ENCODE assay signal across 25 mouse cellular contexts in genomic region chr2:77059596-77059995, GRCm38 (mm10).
DNase-seq lines count a peak whose midpoint lies in the region; ATAC-seq lines count a peak whose summit lies in the region.
"Had no signal": no experiment of that assay in that cellular context is flagged by ENCODE, and none has a peak within 500 bp of the region (broad histone marks: within the 10 kb centered on the region; RNA-seq: fewer than 3 reads in every experiment).

No protein-coding gene starts in this region.

- H3K36me3 ChIP-seq in heart, embryonic 16.5 days (ENCODE audit: control insufficient read depth, insufficient read depth), result peaks cover 13% of the 10 kb centered on the region; the same call in 1 of the 2 replicates
- H3K36me3 ChIP-seq: forebrain, embryonic 15.5 days; limb, embryonic 12.5 days; neural tube, embryonic 15.5 days had no signal

- no peak overlapping the region for H3K4me2 ChIP-seq in heart, embryonic 16.5 days (ENCODE audit: low read depth, low read length)
- H3K4me2 ChIP-seq: forebrain, embryonic 15.5 days; limb, embryonic 12.5 days; liver, embryonic 11.5 days; neural tube, embryonic 15.5 days had no signal

- 0 out of 2 replicates have a peak, but pooled peaks have one; percentile 17 for ATAC-seq in heart, embryonic 16.5 days (replicated peaks; ENCODE audit: extremely low read depth, insufficient read depth, low FRiP score)
- ATAC-seq: forebrain, embryonic 15.5 days; intestine, postnatal 0 days; liver, postnatal 0 days; lung, postnatal 0 days; midbrain, embryonic 16.5 days had no signal

- no peak overlapping the region for H3K9ac ChIP-seq in heart, embryonic 16.5 days (ENCODE audit: low read length)
- H3K9ac ChIP-seq: forebrain, embryonic 15.5 days; limb, embryonic 12.5 days; liver, postnatal 0 days; neural tube, embryonic 15.5 days had no signal

- intact Hi-C loops in heart, postnatal 36 days (cut with DNase I), result no loop called here

- 44% methylated on average over 8 of the region's 8 CpGs for WGBS in heart, embryonic 16.5 days

- DNase-seq in heart, postnatal 36 days, result no peak
- DNase-seq in retina, postnatal 1 day, result peak; percentile 40
- no peak for DNase-seq in retina, embryonic 14.5 days (ENCODE audit: low spot score)
- DNase-seq in R1 (ENCODE audit: low read depth, low spot score), result peak; percentile 86
- no peak for DNase-seq in urinary bladder, postnatal 10 days (ENCODE audit: low spot score)
- no peak for DNase-seq in frontal cortex, postnatal 10 days (ENCODE audit: low spot score in 2 of 2)
- DNase-seq: adrenal gland, adult 2 months; B cell, adult 2 months; cerebellum, adult 18-20 months; cerebellum, postnatal 14 days; gastrocnemius, postnatal 10 days; kidney, postnatal 36 days; layer of hippocampus, postnatal 36 days; liver, postnatal 0 days had no signal

- no peak overlapping the region for H3K4me3 ChIP-seq in heart, embryonic 16.5 days (ENCODE audit: low read length)
- H3K4me3 ChIP-seq: forebrain, embryonic 15.5 days; limb, embryonic 12.5 days; neural tube, embryonic 15.5 days had no signal

- peaks cover 2% of the 10 kb centered on the region; the same call in 1 of the 2 replicates for H3K4me1 ChIP-seq in heart, embryonic 16.5 days (ENCODE audit: control insufficient read depth, insufficient read depth, low read length)
- H3K4me1 ChIP-seq: limb, embryonic 12.5 days had no signal

- no peak overlapping the region for H3K27ac ChIP-seq in heart, embryonic 16.5 days (ENCODE audit: low read length)
- H3K27ac ChIP-seq: forebrain, embryonic 15.5 days; limb, embryonic 12.5 days; macrophage; neural tube, embryonic 15.5 days; stomach, postnatal 0 days had no signal

- no peaks in the 10 kb centered on the region for H3K27me3 ChIP-seq in heart, embryonic 16.5 days (ENCODE audit: control insufficient read depth, insufficient read depth, low read length)
- H3K27me3 ChIP-seq: CH12.LX; forebrain, embryonic 15.5 days; limb, embryonic 12.5 days; neural tube, embryonic 15.5 days had no signal

- no peaks in the 10 kb centered on the region for H3K9me3 ChIP-seq in heart, embryonic 16.5 days (replicated peaks; ENCODE audit: control insufficient read depth, low read length)
- H3K9me3 ChIP-seq: forebrain, embryonic 15.5 days; limb, embryonic 12.5 days; neural tube, embryonic 15.5 days had no signal

Comparison
In these comparisons a context has a peak if more than half of its experiments do, and no peak if none do; other contexts are left out.
1. DNase-seq: peak in retina, postnatal 1 day (single experiment) and R1 (single experiment); none in heart, postnatal 36 days (0 of 2), retina, embryonic 14.5 days (single experiment), urinary bladder, postnatal 10 days (single experiment) and frontal cortex, postnatal 10 days (0 of 2).